Mouse (Mus musculus) limb, embryonic 12.5 days (tissue): ENCODE data around the gene Trp53inp2. TPM values are rescaled to one million over a fixed set of nuclear protein-coding genes. Genes with fewer than 3 reads are reported as not detected.

Experiments used
- ATAC-seq: fragments of 200-750 bp; cut with Nextera tagmentation; 2 replicates; pipeline ENCODE4 v1.8.0; 2017; ENCODE audit warnings: low read depth, moderate TSS enrichment; ENCODE audit not compliant: insufficient number of reproducible peaks, insufficient read depth, low FRiP score, low TSS enrichment
- H3K27ac ChIP-seq: fragments of 300-500 bp; sonication (generic); 2 replicates; pipeline ENCODE4 v1.5.1; 2016; ENCODE audit warnings: mild to moderate bottlenecking, moderate library complexity
- H3K27me3 ChIP-seq: fragments of 300-500 bp; sonication (generic); 2 replicates; pipeline ENCODE4 v1.6.1; 2016; ENCODE audit warnings: mild to moderate bottlenecking, moderate library complexity
- H3K36me3 ChIP-seq: fragments of 300-500 bp; sonication (generic); 2 replicates; pipeline ENCODE4 v1.6.1; 2016; ENCODE audit warnings: mild to moderate bottlenecking, moderate library complexity
- H3K4me1 ChIP-seq: fragments of 300-500 bp; sonication (generic); replicated peaks from 2 replicates; pipeline ENCODE4 v1.6.1; 2016
- H3K4me2 ChIP-seq: fragments of 300-500 bp; sonication (generic); 2 replicates; pipeline ENCODE4 v1.6.1; 2016; ENCODE audit warnings: mild to moderate bottlenecking, moderate library complexity
- H3K4me3 ChIP-seq: fragments of 300-500 bp; sonication (generic); replicated peaks from 2 replicates; pipeline ENCODE4 v1.5.1; 2016; ENCODE audit warnings: mild to moderate bottlenecking
- H3K9ac ChIP-seq: fragments of 300-500 bp; sonication (generic); replicated peaks from 2 replicates; pipeline ENCODE4 v1.6.1; 2016; ENCODE audit warnings: mild to moderate bottlenecking, moderate library complexity
- H3K9me3 ChIP-seq: fragments of 300-500 bp; sonication (generic); 2 replicates; pipeline ENCODE4 v1.6.1; 2016; ENCODE audit warnings: mild to moderate bottlenecking, moderate library complexity
- WGBS: fragments of 180-500 bp; shearing (Covaris S2); methylation state at CpG from one replicate; pipeline ENCODE4 v1.1.7; 2016; 5-methylcytosine and 5-hydroxymethylcytosine counted together
- polyA plus RNA-seq: library from polyadenylated mRNA; unstranded; fragments of >200 nt; fragmentation: Nextera tagmentation; extraction: Ambion mirVana; gene quantifications from 2 replicates; pipeline ENCODE4 v1.2.1, GENCODE M21; 2016

The Trp53inp2 gene
- polyA plus RNA-seq, result 16.2 and 21.2 TPM in 2 replicates

DNA sequence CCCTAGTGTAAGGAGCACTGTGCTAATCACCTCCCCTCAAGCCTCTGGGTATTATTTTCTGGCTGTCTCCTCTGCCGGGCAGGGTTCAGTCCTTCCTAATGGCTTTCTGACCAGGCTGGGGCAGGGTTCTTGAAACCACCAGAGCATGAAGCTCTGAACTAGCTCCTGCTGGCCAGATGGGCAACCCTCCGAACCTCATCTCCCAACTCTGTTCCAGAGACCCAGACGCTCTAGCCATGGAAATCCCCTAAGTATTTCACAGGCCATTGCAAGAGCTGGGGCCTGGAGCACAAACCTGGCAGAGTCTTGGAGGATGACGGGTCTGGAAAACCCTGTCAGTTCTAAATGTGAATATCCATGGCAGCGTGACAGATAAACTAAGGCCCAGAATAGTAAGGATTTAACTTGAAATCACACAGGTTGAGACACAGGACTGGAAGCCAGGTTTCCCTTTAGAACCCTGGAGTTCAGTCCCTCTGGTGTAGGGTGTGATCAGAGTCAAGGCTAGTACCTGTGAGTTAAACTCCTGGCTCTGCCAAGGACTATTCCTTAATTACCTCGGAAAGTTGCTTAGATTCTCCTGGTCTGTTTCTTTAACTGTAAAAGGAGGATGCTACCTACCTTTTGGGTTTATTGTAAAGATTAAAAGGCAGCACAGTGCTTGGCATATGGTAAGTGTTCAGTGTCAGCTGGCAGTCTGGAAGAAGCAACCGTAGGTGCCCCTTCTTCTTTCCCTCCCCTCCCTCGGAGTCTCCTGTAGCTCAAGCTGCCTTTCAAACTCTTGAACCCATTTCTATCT, at the start of gene Trp53inp2:
Gene Trp53inp2 (plus strand): TSS at position 799 of the 799 bp plus-strand sequence.
- H3K9me3 ChIP-seq, result no peaks in the 10 kb centered on the region
- peak within 1 kb of the TSS; percentile 96 for H3K27ac ChIP-seq
- H3K27me3 ChIP-seq, result peaks cover 20% of the 10 kb centered on the region
- H3K36me3 ChIP-seq, result peaks cover 3% of the 10 kb centered on the region; the same call in 1 of the 2 replicates
- H3K4me1 ChIP-seq, result peaks cover 24% of the 10 kb centered on the region
- peak within 1 kb of the TSS; percentile 92 for H3K9ac ChIP-seq
- 61% methylated on average over 8 of the region's 8 CpGs for WGBS
- H3K4me3 ChIP-seq, result peak within 1 kb of the TSS; percentile 82
- peak within 1 kb of the TSS; percentile 85 for H3K4me2 ChIP-seq
- no peak for ATAC-seq

DNA sequence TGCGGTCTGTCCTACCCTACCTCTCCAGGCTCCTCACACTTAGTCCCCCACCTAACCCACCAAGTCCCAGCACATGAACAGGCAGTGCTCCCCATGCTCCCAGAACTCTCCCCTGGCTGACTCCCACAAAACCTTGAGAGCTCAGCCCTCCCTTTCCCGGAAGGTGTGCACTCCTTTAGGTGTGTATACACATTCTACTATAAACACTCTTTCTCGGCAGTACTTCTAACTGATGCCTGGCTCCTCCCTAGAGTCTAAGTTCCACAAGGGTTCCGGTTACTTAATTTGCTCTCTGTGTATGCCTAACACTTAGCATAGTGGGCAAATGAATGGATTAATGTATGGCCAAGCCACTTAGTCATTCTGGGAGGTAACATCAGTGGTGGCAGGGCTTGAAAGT, 49.5 kb upstream of the Trp53inp2 start:
- H3K27ac ChIP-seq, result no peak overlapping the region
- no peaks in the 10 kb centered on the region for H3K9me3 ChIP-seq
- 85% methylated on average over 4 of the region's 4 CpGs for WGBS
- peaks cover 71% of the 10 kb centered on the region for H3K36me3 ChIP-seq
- H3K4me3 ChIP-seq, result no peak overlapping the region
- no peaks in the 10 kb centered on the region for H3K27me3 ChIP-seq
- no peak overlapping the region for H3K9ac ChIP-seq
- H3K4me1 ChIP-seq, result no peaks in the 10 kb centered on the region
- no peak for ATAC-seq
- H3K4me2 ChIP-seq, result no peak overlapping the region

GRCm38 (mm10) chr2:155333421-155333820, 47.4 kb upstream of the Trp53inp2 start:
- Histone ChIP-seq H3K9ac (no peak overlapping the region), H3K36me3 (peaks cover 55% of the 10 kb centered on the region)
- ATAC-seq, result no peak

DNA sequence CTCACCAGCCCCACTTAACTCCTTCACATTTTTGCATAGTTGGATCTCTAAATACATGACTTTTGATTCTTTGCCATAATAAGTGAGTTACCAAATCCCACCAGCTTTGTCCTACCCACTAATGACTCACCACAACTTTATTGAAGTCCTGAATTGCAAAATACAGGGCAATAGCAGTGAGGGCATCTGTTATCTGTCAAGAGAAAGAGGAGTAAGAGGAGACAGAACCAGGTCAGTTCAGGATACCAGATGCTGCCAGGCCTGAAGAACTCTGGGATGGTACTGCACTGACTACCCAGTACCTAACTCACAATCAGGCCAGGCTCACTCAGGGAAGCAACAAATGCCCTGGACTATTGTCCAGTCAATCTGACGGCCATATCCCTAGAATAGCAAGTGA, 45.6 kb upstream of the Trp53inp2 start:
- Histone ChIP-seq H3K27me3 (no peaks in the 10 kb centered on the region), H3K4me1 (no peaks in the 10 kb centered on the region), H3K27ac (no peak overlapping the region), H3K4me3 (no peak overlapping the region), H3K4me2 (no peak overlapping the region), H3K36me3 (peaks cover 56% of the 10 kb centered on the region), H3K9me3 (no peaks in the 10 kb centered on the region), H3K9ac (no peak overlapping the region)
- 88% methylated on average over 1 of the region's 1 CpGs for WGBS
- no peak for ATAC-seq

More at GRCm38 (mm10) chr2:155333421-155333820, 47.4 kb upstream of the Trp53inp2 start:
- Histone ChIP-seq H3K4me1 (no peaks in the 10 kb centered on the region), H3K4me2 (no peak overlapping the region), H3K27me3 (no peaks in the 10 kb centered on the region), H3K27ac (no peak overlapping the region), H3K4me3 (no peak overlapping the region), H3K9me3 (no peaks in the 10 kb centered on the region)
- WGBS, result 97% methylated on average over 1 of the region's 1 CpGs

DNA sequence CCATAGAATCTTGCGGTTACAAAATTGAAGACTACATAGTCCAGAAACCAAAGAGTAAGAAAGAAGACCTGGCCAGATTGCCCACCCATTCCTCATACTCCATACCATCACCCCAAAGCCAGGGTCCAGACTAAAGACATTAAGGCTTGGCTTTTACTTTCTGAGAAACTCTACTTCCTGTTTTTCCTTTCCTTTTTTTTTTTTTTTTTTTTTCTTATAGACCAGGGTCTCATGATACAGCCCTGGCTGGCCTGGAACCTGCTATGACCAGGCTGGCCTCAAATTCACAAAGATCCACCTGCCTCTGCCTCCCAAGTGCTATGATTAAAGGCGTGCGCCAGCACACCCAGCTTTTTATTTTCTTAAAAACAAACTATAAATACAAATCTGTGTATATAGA, 44.6 kb upstream of the Trp53inp2 start:
- H3K4me2 ChIP-seq, result no peak overlapping the region
- H3K9me3 ChIP-seq, result no peaks in the 10 kb centered on the region
- no peak overlapping the region for H3K27ac ChIP-seq
- 96% methylated on average over 3 of the region's 3 CpGs for WGBS
- peaks cover 47% of the 10 kb centered on the region for H3K36me3 ChIP-seq
- ATAC-seq, result no peak
- no peaks in the 10 kb centered on the region for H3K4me1 ChIP-seq
- no peaks in the 10 kb centered on the region for H3K27me3 ChIP-seq
- no peak overlapping the region for H3K4me3 ChIP-seq
- H3K9ac ChIP-seq, result no peak overlapping the region

GRCm38 (mm10) chr2:155340166-155340565, 40.7 kb upstream of the Trp53inp2 start:
- ATAC-seq, result no peak
- H3K9me3 ChIP-seq, result no peaks in the 10 kb centered on the region
- no peaks in the 10 kb centered on the region for H3K4me1 ChIP-seq
- no peak overlapping the region for H3K27ac ChIP-seq
- no peaks in the 10 kb centered on the region for H3K27me3 ChIP-seq
- no peak overlapping the region for H3K4me3 ChIP-seq
- no peak overlapping the region for H3K4me2 ChIP-seq
- no peak overlapping the region for H3K9ac ChIP-seq
- peaks cover 45% of the 10 kb centered on the region for H3K36me3 ChIP-seq

DNA sequence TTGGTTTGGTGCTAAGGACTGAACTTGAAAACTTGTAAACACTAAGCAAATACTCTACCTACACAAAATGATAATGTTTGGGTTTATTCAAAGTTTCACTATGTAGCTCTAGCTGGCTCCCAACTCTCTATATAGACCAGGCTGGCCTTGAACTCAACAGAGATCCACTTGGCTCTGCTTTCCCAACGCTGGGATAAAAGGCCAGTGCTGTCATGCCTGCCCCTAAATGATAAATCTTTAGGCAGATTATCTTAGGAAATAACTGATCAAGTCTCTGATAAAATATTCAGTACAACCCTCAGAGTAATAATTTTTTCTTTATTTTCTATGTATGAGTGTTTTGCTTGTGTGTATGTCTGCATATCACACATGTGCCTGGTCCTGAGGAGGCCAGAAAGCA, 34.2 kb upstream of the Trp53inp2 start:
- Histone ChIP-seq H3K27me3 (no peaks in the 10 kb centered on the region), H3K27ac (no peak overlapping the region), H3K9me3 (no peaks in the 10 kb centered on the region), H3K9ac (no peak overlapping the region), H3K4me2 (no peak overlapping the region), H3K36me3 (peaks cover 37% of the 10 kb centered on the region; the same call in 1 of the 2 replicates), H3K4me3 (no peak overlapping the region), H3K4me1 (no peaks in the 10 kb centered on the region)
- 85% methylated on average over 1 of the region's 1 CpGs for WGBS
- no peak for ATAC-seq

DNA sequence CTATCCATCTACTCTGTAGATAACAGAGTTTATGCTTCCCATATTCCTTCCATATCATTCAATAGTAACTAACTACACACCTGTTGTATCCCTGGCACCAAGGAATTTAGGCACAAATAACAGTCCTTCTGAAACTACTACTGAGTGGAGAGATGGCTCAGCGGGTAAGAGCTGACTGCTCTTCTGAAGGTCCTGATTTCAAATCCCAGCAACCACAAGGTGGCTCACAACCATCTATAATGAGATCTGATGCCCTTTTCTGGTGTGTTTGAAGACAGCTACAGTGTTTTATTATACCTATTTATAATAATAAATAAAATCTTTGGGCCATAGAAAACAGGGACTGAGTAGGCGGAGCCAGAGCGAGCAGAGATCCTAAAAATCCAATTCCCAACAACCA, 26.5 kb upstream of the Trp53inp2 start:
- H3K27ac ChIP-seq, result no peak overlapping the region
- WGBS, result 92% methylated on average over 3 of the region's 3 CpGs
- no peak overlapping the region for H3K9ac ChIP-seq
- H3K4me3 ChIP-seq, result no peak overlapping the region
- ATAC-seq, result no peak
- peaks cover 8% of the 10 kb centered on the region; the same call in 1 of the 2 replicates for H3K4me1 ChIP-seq
- H3K36me3 ChIP-seq, result 0 out of 2 replicates have a peak, but pooled peaks cover under 1% of the 10 kb centered on the region
- no peaks in the 10 kb centered on the region for H3K9me3 ChIP-seq
- H3K27me3 ChIP-seq, result no peaks in the 10 kb centered on the region
- H3K4me2 ChIP-seq, result no peak overlapping the region

DNA sequence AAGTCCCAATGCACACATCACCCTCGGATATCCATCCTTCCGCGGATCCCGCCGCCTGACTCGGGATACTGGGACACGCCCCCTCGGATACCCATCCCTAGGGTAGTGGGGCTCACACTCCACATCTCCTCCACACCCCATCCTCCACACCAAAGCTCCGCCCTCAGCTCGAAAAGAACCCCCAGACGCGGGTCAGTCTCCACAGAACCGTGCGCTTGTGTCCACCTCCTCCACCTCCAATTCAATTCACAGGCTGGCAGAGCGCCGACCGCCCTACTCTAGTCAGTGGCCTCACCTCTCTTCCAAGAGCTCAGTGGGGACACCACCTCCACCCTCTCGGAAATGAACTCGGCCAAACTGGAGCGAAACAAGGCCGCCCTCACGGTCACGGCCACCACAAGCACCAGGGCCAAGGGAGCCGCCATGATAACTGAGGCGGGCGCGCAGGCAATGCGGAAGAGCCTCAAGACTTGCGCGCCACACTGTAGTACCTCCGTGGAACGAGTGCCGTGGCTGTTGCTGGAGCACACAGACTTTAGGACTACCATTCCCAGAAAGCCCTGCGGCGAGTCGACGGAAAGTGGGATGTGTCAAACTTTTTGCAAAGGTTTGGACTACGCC, 23.8 kb upstream of the Trp53inp2 start, which contains the start of gene Pigu:
Gene Pigu (minus strand): TSS at position 460 of the 621 bp plus-strand sequence.
- Histone ChIP-seq H3K4me3 (peak within 1 kb of the TSS; percentile 71), H3K9me3 (no peaks in the 10 kb centered on the region), H3K27me3 (no peaks in the 10 kb centered on the region), H3K4me1 (peaks cover 12% of the 10 kb centered on the region), H3K9ac (peak within 1 kb of the TSS; percentile 75), H3K27ac (peak within 1 kb of the TSS; percentile 75), H3K36me3 (no peaks in the 10 kb centered on the region), H3K4me2 (peak within 1 kb of the TSS; percentile 80)
- WGBS, result under 1% methylated on average over 38 of the region's 38 CpGs
- ATAC-seq, result peak; percentile 97

DNA sequence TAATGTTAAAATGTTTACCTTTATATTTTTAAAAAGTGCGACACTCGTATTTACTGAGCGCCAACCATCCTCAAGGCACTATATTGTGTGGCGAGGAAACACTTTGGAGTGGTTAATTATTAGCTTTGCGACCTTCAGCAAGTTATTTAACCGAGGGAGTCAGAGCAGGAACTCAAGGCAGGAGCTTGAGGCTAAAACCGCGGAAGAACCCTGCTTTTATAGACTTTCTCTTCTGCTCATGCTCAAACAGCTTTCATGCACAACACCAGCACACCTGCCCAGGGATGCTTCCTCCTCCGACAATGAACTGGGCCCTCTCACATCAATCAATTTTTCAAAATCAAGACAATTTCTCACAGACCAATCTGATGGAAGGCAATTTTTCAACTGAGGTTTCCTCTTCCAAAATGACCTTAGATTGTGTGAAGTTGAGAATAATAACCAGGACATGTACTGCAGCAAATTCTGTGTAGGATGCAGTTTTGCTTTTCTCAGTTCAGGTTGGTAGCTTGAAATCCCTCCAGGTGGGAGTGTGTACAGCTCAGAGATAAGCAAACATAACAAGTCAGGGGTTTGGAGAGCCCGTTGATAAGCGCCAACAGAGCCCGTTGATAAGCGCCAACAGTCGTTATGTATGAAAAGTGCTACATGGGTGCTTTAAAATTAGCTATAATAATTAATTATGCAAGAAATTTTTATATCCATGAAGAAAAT, 23.0 kb upstream of the Trp53inp2 start:
- Histone ChIP-seq H3K4me3 (peak overlapping the region; percentile 71), H3K27me3 (no peaks in the 10 kb centered on the region), H3K4me2 (peak overlapping the region; percentile 80), H3K36me3 (no peaks in the 10 kb centered on the region), H3K4me1 (peaks cover 12% of the 10 kb centered on the region), H3K9ac (0 out of 2 replicates have a peak overlapping the region, but pooled peaks have one; percentile 24), H3K27ac (peak overlapping the region; percentile 67), H3K9me3 (no peaks in the 10 kb centered on the region)
- peak; percentile 21; the same call in 1 of the 2 replicates for ATAC-seq
- WGBS, result 35% methylated on average over 14 of the region's 14 CpGs
